Mouse (Mus musculus): Measurements from ENCODE around the gene Acap2.

DNA sequence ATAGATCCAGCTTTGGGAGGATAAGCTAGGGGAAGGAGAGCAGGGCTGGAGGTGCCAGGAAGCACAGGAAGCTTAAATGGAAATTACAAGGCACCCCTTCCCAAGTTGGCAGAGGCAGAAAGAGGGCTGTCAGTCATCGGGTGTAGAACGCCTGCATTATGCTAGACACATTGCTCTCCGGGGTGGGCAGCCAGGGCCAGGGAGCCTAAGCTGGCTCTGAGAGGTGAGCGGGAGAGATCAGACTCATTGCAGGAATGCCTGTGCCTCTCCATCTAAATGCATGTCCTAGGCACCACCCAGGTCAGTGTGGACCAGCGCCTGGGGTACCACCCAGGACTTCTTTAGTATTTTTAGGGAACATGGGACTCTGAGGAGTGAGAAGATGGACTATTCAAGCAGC lies 123.6 kb downstream of the Acap2 start:
- no peak for TF ChIP-seq EP300 (IDR thresholded peaks at IDR 0.05; ENCODE audit: low read depth)
- no peak for TF ChIP-seq CTCF (IDR thresholded peaks at IDR 0.05; ENCODE audit: low read depth)
